Mouse (Mus musculus): ENCODE results near the gene Osbpl3.

DNA sequence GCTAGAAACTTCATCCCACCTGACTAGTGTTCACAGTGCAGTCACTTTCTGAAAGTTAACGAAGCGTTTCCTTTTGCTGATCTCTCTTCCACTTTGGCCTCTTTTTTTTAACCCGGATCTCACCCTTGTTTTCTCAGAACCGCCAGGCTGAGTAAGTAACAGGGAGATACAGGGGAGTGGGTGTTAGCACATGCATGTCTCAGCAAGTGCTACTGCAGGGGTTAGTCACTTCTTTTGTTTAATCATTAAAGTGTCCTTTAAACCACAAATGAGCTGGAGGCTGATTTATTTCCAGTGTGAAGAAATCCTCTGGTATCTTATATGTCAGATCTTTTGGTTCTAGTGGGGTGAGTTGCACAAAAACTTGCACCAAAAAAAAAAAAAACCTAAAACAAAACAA, 47.0 kb upstream of the Osbpl3 start:
- TF ChIP-seq POLR2A (IDR thresholded peaks at IDR 0.05; ENCODE audit: borderline replicate concordance, insufficient read depth, low read length) (no peak), CTCF (IDR thresholded peaks at IDR 0.05; ENCODE audit: borderline replicate concordance, insufficient read depth, low read depth, low read length) (no peak)
